Mouse (Mus musculus) MEL (cell line): ENCODE measurements around the gene Zscan12. TPM values are rescaled to one million over a fixed set of nuclear protein-coding genes. Genes with fewer than 3 reads are reported as not detected.

ENCODE experiments used
- DNase-seq: peaks from one replicate; pipeline ENCODE4 v3.0.0; 2011; ENCODE audit warnings: low read depth, low spot score
- H3K27ac ChIP-seq: 2 replicates; pipeline ENCODE4 v1.5.1; 2012; ENCODE audit warnings: low read depth, mild to moderate bottlenecking, control low read depth, low read length, moderate library complexity; ENCODE audit not compliant: control insufficient read depth
- H3K27me3 ChIP-seq, 2 experiments: fragments of 150-350 bp in 1 of 2; sonication (generic) in 1 of 2; 2 replicates each; pipeline ENCODE4 v1.6.1; 2012; ENCODE audit warnings: low read length in 2 of 2, mild to moderate bottlenecking in 2 of 2, improper control_type of control experiment in 1 of 2, moderate library complexity in 1 of 2; ENCODE audit not compliant: insufficient read depth in 2 of 2, control insufficient read depth in 1 of 2
- H3K36me3 ChIP-seq, 2 experiments: 2 replicates each; pipeline ENCODE4 v1.6.1; 2012 to 2014; ENCODE audit warnings: low read length in 2 of 2, improper control_type of control experiment in 1 of 2, inconsistent platforms in 1 of 2, mild to moderate bottlenecking in 1 of 2; ENCODE audit not compliant: insufficient read depth in 2 of 2, control insufficient read depth in 1 of 2
- H3K4me1 ChIP-seq, 2 experiments: fragments of 150-350 bp in 1 of 2; sonication (generic) in 1 of 2; 2 replicates each; pipeline ENCODE4 v1.6.1; 2012; ENCODE audit warnings: low read length in 2 of 2, improper control_type of control experiment in 1 of 2, mild to moderate bottlenecking in 1 of 2; ENCODE audit not compliant: insufficient read depth in 2 of 2, control insufficient read depth in 1 of 2
- H3K4me3 ChIP-seq, 2 experiments: fragments of 150-350 bp in 1 of 2; sonication (generic) in 1 of 2; 2 replicates each; pipeline ENCODE4 v1.5.1; 2012; ENCODE audit warnings: low read depth in 2 of 2, low read length in 2 of 2, mild to moderate bottlenecking in 2 of 2, moderate library complexity in 2 of 2, control low read depth in 1 of 2, improper control_type of control experiment in 1 of 2; ENCODE audit not compliant: control insufficient read depth in 1 of 2, insufficient read depth in 1 of 2
- H3K79me2 ChIP-seq: 2 replicates; pipeline ENCODE4 v1.6.1; 2012; ENCODE audit warnings: mild to moderate bottlenecking, low read length, moderate library complexity; ENCODE audit not compliant: control insufficient read depth, poor library complexity, insufficient read depth
- H3K9ac ChIP-seq: 2 replicates; pipeline ENCODE4 v1.6.1; 2012; ENCODE audit warnings: low read depth, mild to moderate bottlenecking, control low read depth, low read length, moderate library complexity; ENCODE audit not compliant: control insufficient read depth, poor library complexity, severe bottlenecking
- H3K9me3 ChIP-seq: fragments of 150-350 bp; sonication (generic); replicated peaks from 2 replicates; pipeline ENCODE4 v1.6.1; 2012; ENCODE audit warnings: mild to moderate bottlenecking, low read length, improper control_type of control experiment, moderate library complexity; ENCODE audit not compliant: insufficient read depth
- BHLHE40 ChIP-seq: IDR thresholded peaks from 2 replicates; pipeline ENCODE4 v1.6.1; 2012; ENCODE audit warnings: low read depth, mild to moderate bottlenecking, inconsistent platforms, low read length, improper control_type of control experiment, borderline replicate concordance
- E2F4 ChIP-seq: IDR thresholded peaks from 2 replicates; pipeline ENCODE4 v1.6.1; 2011; ENCODE audit warnings: low read depth, low read length, improper control_type of control experiment, borderline replicate concordance
- EP300 ChIP-seq, 2 experiments: IDR thresholded peaks; 2 replicates each; pipeline ENCODE4 v1.6.1; 2011; ENCODE audit warnings: improper control_type of control experiment in 2 of 2, low read length in 2 of 2, low read depth in 1 of 2, mild to moderate bottlenecking in 1 of 2
- GABPA ChIP-seq: IDR thresholded peaks from 2 replicates; pipeline ENCODE4 v1.6.1; 2012; ENCODE audit warnings: low read depth, mild to moderate bottlenecking, inconsistent platforms, low read length, improper control_type of control experiment, moderate library complexity
- GATA1 ChIP-seq: IDR thresholded peaks from 2 replicates; pipeline ENCODE4 v1.6.1; 2011; ENCODE audit warnings: low read depth, low read length, improper control_type of control experiment
- MAFK ChIP-seq: IDR thresholded peaks from 2 replicates; pipeline ENCODE4 v1.6.1; 2011; ENCODE audit warnings: low read depth, mild to moderate bottlenecking, low read length, improper control_type of control experiment, borderline replicate concordance
- MEF2A ChIP-seq: IDR thresholded peaks from 2 replicates; pipeline ENCODE4 v1.6.1; 2014; ENCODE audit warnings: low read depth, mild to moderate bottlenecking, inconsistent platforms, low read length, improper control_type of control experiment; ENCODE audit not compliant: poor library complexity, insufficient replicate concordance, severe bottlenecking; ENCODE audit errors: extremely low read depth
- MXI1 ChIP-seq: IDR thresholded peaks from 2 replicates; pipeline ENCODE4 v1.6.1; 2011; ENCODE audit warnings: mild to moderate bottlenecking, low read depth, low read length, improper control_type of control experiment
- MYB ChIP-seq: IDR thresholded peaks from 2 replicates; pipeline ENCODE4 v1.6.1; 2011; ENCODE audit warnings: mild to moderate bottlenecking, low read depth, low read length, improper control_type of control experiment
- MYC ChIP-seq: IDR thresholded peaks from 2 replicates; pipeline ENCODE4 v1.6.1; 2011; ENCODE audit warnings: low read depth, mild to moderate bottlenecking, low read length, improper control_type of control experiment, moderate library complexity
- NELFE ChIP-seq: IDR thresholded peaks from 2 replicates; pipeline ENCODE4 v1.6.1; 2011; ENCODE audit warnings: low read depth, low read length, improper control_type of control experiment
- POLR2AphosphoS2 ChIP-seq: IDR thresholded peaks from 2 replicates; pipeline ENCODE4 v1.6.1; 2011; ENCODE audit warnings: low read length, improper control_type of control experiment
- RCOR1 ChIP-seq: IDR thresholded peaks from 2 replicates; pipeline ENCODE4 v1.6.1; 2012; ENCODE audit warnings: low read depth, mild to moderate bottlenecking, inconsistent platforms, low read length, improper control_type of control experiment
- SIN3A ChIP-seq: IDR thresholded peaks from 2 replicates; pipeline ENCODE4 v1.6.1; 2012; ENCODE audit warnings: low read length, improper control_type of control experiment, inconsistent platforms
- TAL1 ChIP-seq: IDR thresholded peaks from 2 replicates; pipeline ENCODE4 v1.6.1; 2012; ENCODE audit warnings: mild to moderate bottlenecking, inconsistent platforms, low read length, moderate library complexity, mixed read lengths
- TBP ChIP-seq: IDR thresholded peaks from 2 replicates; pipeline ENCODE4 v1.8.0; 2011; ENCODE audit warnings: low read depth, low read length, improper control_type of control experiment
- USF1 ChIP-seq: IDR thresholded peaks from 2 replicates; pipeline ENCODE4 v1.6.1; 2014; ENCODE audit warnings: low read depth, mild to moderate bottlenecking, inconsistent platforms, low read length, improper control_type of control experiment, moderate library complexity
- ZKSCAN1 ChIP-seq: IDR thresholded peaks from 2 replicates; pipeline ENCODE4 v1.6.1; 2012; ENCODE audit warnings: low read depth, mild to moderate bottlenecking, inconsistent platforms, low read length, improper control_type of control experiment, moderate library complexity
- ZMIZ1 ChIP-seq: IDR thresholded peaks from 2 replicates; pipeline ENCODE4 v1.6.1; 2012; ENCODE audit warnings: low read depth, mild to moderate bottlenecking, inconsistent platforms, low read length, improper control_type of control experiment, moderate library complexity
- ZNF384 ChIP-seq: IDR thresholded peaks from 2 replicates; pipeline ENCODE4 v1.6.1; 2012; ENCODE audit warnings: low read depth, mild to moderate bottlenecking, inconsistent platforms, low read length, improper control_type of control experiment
- polyA plus RNA-seq, 2 experiments: library from polyadenylated mRNA; stranded (reverse) in 1 of 2; unstranded in 1 of 2; fragments of >175 nt in 1 of 2; fragments of >200 nt in 1 of 2; gene quantifications; 2 replicates each; pipeline versions ENCODE4 v1.2.1 to v1.2.4; 2012; ENCODE audit warnings: low replicate concordance in 2 of 2, low read depth in 1 of 2; ENCODE audit not compliant: insufficient read length in 2 of 2, insufficient read depth in 1 of 2, missing spikeins in 1 of 2
- total RNA-seq: library from RNA; depleted of rRNA; stranded (reverse); fragments of 300-350 nt; gene quantifications from 2 replicates; pipeline ENCODE4 v1.2.3, GENCODE M21; 2012

Gene Zscan12
- total and polyA plus RNA-seq, 3 experiments = 6.8 to 11.1 TPM; not detected in 1

- H3K4me3 ChIP-seq = peak overlapping the region; percentile 1 to 43
- TF ChIP-seq E2F4 = no peak
- TF ChIP-seq USF1 = no peak
- TF ChIP-seq GABPA = no peak
- TF ChIP-seq MYC = no peak
- no peak for TF ChIP-seq ZMIZ1
- TF ChIP-seq POLR2AphosphoS2 = no peak
- TF ChIP-seq ZKSCAN1 = no peak
- TF ChIP-seq ZNF384 = no peak
- no peak for TF ChIP-seq MEF2A
- no peak for TF ChIP-seq NELFE
- TF ChIP-seq BHLHE40 = no peak
- TF ChIP-seq MYB = no peak
- no peak for TF ChIP-seq TBP
- TF ChIP-seq RCOR1 = no peak
- TF ChIP-seq EP300 (IDR thresholded peaks at IDR 0.05; ENCODE audit: low read depth in 1 of 2, low read length in 2 of 2) = no peak
- TF ChIP-seq MXI1 = no peak
- no peak for TF ChIP-seq TAL1
- TF ChIP-seq, all 39 proteins: peak for 0
- peaks cover 0 to 9% of the 10 kb centered on the region in 2 experiments; a peak in 2 of 4 replicates for H3K36me3 ChIP-seq
- peaks cover 0 to 4% of the 10 kb centered on the region in 2 experiments; a peak in 2 of 4 replicates for H3K4me1 ChIP-seq
- H3K79me2 ChIP-seq = no peaks in the 10 kb centered on the region
- H3K27ac ChIP-seq = no peak overlapping the region
- DNase-seq = peak; percentile 51
- H3K27me3 ChIP-seq = no peaks in the 10 kb centered on the region
- peak overlapping the region; percentile 3; the same call in 1 of the 2 replicates for H3K9ac ChIP-seq
- no peaks in the 10 kb centered on the region for H3K9me3 ChIP-seq
Measured at GRCm38 (mm10) chr13:21321890-21322494, 40.6 kb upstream of the Zscan12 start.

- no peaks in the 10 kb centered on the region for H3K79me2 ChIP-seq
- peak overlapping the region; percentile 13 to 43 for H3K4me3 ChIP-seq
- no peaks in the 10 kb centered on the region for H3K9me3 ChIP-seq
- peaks cover 0 to 8% of the 10 kb centered on the region in 2 experiments; a peak in 2 of 4 replicates for H3K4me1 ChIP-seq
- H3K36me3 ChIP-seq = peaks cover 0 to 9% of the 10 kb centered on the region in 2 experiments; a peak in 2 of 4 replicates
- peak overlapping the region; percentile 15; the same call in 1 of the 2 replicates for H3K9ac ChIP-seq
- H3K27ac ChIP-seq = no peak overlapping the region
- TF ChIP-seq ZKSCAN1 (no peak), TAL1 (no peak), GATA1 (peak; percentile 30), POLR2AphosphoS2 (no peak), MAFK (peak; percentile 90), TBP (peak; percentile 100), SIN3A (no peak), ZNF384 (peak; percentile 82)
- no peaks in the 10 kb centered on the region for H3K27me3 ChIP-seq
- DNase-seq = peak; percentile 87
Measured at GRCm38 (mm10) chr13:21322509-21323375, 39.9 kb upstream of the Zscan12 start.
